In the genomic region with DNA sequence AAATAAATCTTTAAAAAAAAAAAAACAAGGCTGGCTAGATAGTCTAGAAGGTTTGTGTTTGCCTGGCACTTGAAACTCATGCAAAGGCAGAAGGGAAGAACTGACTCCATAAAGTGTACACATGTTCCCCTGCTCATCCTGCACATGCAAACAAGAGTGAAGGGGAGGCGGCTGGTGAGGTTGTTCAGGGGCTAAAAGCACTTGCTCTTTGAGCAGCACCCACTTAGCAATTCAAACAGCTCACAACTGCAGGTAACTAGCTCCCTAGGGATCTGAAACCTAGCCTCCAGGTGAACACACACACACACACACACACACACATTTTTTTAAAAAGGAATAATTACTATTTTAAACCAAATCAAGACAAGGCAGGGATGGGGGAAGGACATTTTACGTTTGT, we compare ENCODE assay signal across 14 mouse cellular contexts. TPM values are rescaled to one million over a fixed set of nuclear protein-coding genes. Genes with fewer than 3 reads are reported as not detected.
DNase-seq lines count a peak whose midpoint lies in the region; ATAC-seq and TF ChIP-seq lines count a peak whose summit lies in the region.
"Had no signal": no experiment of that assay in that cellular context is flagged by ENCODE, and none has a peak within 500 bp of the region (broad histone marks: within the 10 kb centered on the region; RNA-seq: fewer than 3 reads in every experiment).

No protein-coding gene starts in this region.

- H3K36me3 ChIP-seq in hindbrain, embryonic 12.5 days: peaks cover 37% of the 10 kb centered on the region
- H3K36me3 ChIP-seq in hindbrain, embryonic 10.5 days: peaks cover 45% of the 10 kb centered on the region
- peaks cover 30% of the 10 kb centered on the region for H3K36me3 ChIP-seq in lung, embryonic 16.5 days (ENCODE audit: control insufficient read depth, insufficient read depth, low read length)
- peaks cover 37% of the 10 kb centered on the region for H3K36me3 ChIP-seq in limb, embryonic 14.5 days (ENCODE audit: control insufficient read depth, insufficient read depth, low read length)

- H3K27me3 ChIP-seq in hindbrain, embryonic 12.5 days: peaks cover 7% of the 10 kb centered on the region
- peaks cover 16% of the 10 kb centered on the region for H3K27me3 ChIP-seq in hindbrain, embryonic 10.5 days (ENCODE audit: insufficient read depth, poor library complexity, severe bottlenecking)
- no peaks in the 10 kb centered on the region; the same call in 1 of the 2 replicates for H3K27me3 ChIP-seq in lung, embryonic 16.5 days (ENCODE audit: control insufficient read depth, insufficient read depth, low read depth, low read length)
- peaks cover 15% of the 10 kb centered on the region; the same call in 1 of the 2 replicates for H3K27me3 ChIP-seq in limb, embryonic 14.5 days (ENCODE audit: control insufficient read depth, insufficient read depth, low read length)

- TF ChIP-seq CTCF in lung, adult 2 months (IDR thresholded peaks at IDR 0.05; ENCODE audit: insufficient read depth, low read length): no peak

- no peak overlapping the region for H3K4me3 ChIP-seq in hindbrain, embryonic 12.5 days
- H3K4me3 ChIP-seq in hindbrain, embryonic 10.5 days: no peak overlapping the region
- H3K4me3 ChIP-seq in lung, embryonic 16.5 days (ENCODE audit: low read length): no peak overlapping the region
- H3K4me3 ChIP-seq in lung, adult 2 months (replicated peaks; ENCODE audit: extremely low read depth, low read depth, low read length): no peak overlapping the region
- H3K4me3 ChIP-seq in limb, embryonic 14.5 days (replicated peaks; ENCODE audit: low read length): no peak overlapping the region

- TF ChIP-seq POLR2A in lung, adult 2 months (IDR thresholded peaks at IDR 0.05; ENCODE audit: borderline replicate concordance, extremely low read depth, low read depth, low read length): no peak
- TF ChIP-seq POLR2A in limb, embryonic 14.5 days (IDR thresholded peaks at IDR 0.05; ENCODE audit: borderline replicate concordance, extremely low read depth, insufficient read depth, insufficient read length): no peak

- peaks cover 15% of the 10 kb centered on the region for H3K4me1 ChIP-seq in hindbrain, embryonic 12.5 days
- peaks cover 20% of the 10 kb centered on the region for H3K4me1 ChIP-seq in hindbrain, embryonic 10.5 days (replicated peaks)
- H3K4me1 ChIP-seq in lung, embryonic 16.5 days (replicated peaks; ENCODE audit: control insufficient read depth, insufficient read depth, low read length): no peaks in the 10 kb centered on the region
- peaks cover 3% of the 10 kb centered on the region; the same call in 1 of the 2 replicates for H3K4me1 ChIP-seq in lung, adult 2 months (ENCODE audit: control insufficient read depth, insufficient read depth, low read length)
- 0 out of 2 replicates have a peak, but pooled peaks cover 11% of the 10 kb centered on the region for H3K4me1 ChIP-seq in limb, embryonic 14.5 days (ENCODE audit: control insufficient read depth, insufficient read depth, low read length)

- WGBS in hindbrain, embryonic 12.5 days: 35% methylated on average over 2 of the region's 2 CpGs
- 46% methylated on average over 2 of the region's 2 CpGs for WGBS in hindbrain, embryonic 10.5 days
- WGBS in lung, embryonic 16.5 days: 38% methylated on average over 2 of the region's 2 CpGs
- 61% methylated on average over 2 of the region's 2 CpGs for WGBS in lung, adult 2 months
- 40% methylated on average over 2 of the region's 2 CpGs for WGBS in limb, embryonic 14.5 days

- H3K9me3 ChIP-seq in hindbrain, embryonic 12.5 days (replicated peaks): no peaks in the 10 kb centered on the region
- no peaks in the 10 kb centered on the region for H3K9me3 ChIP-seq in hindbrain, embryonic 10.5 days
- no peaks in the 10 kb centered on the region for H3K9me3 ChIP-seq in lung, embryonic 16.5 days (ENCODE audit: control insufficient read depth, low read length)
- no peaks in the 10 kb centered on the region for H3K9me3 ChIP-seq in limb, embryonic 14.5 days (ENCODE audit: control insufficient read depth, low read length)
- H3K9me3 ChIP-seq: liver, embryonic 13.5 days; midbrain, embryonic 15.5 days had no signal

- peak overlapping the region; percentile 65; the same call in 1 of the 2 replicates for H3K4me2 ChIP-seq in hindbrain, embryonic 12.5 days (replicated peaks)
- H3K4me2 ChIP-seq in lung, embryonic 16.5 days (ENCODE audit: low read depth, low read length): peak overlapping the region; percentile 75; the same call in 1 of the 2 replicates
- peak overlapping the region; percentile 93; the same call in 1 of the 2 replicates for H3K4me2 ChIP-seq in limb, embryonic 14.5 days (replicated peaks; ENCODE audit: low read depth, low read length, severe bottlenecking)

- 0 out of 2 replicates have a peak, but pooled peaks have one; percentile 2 for ATAC-seq in hindbrain, embryonic 12.5 days (ENCODE audit: low FRiP score)
- ATAC-seq in lung, embryonic 16.5 days (ENCODE audit: low read depth): no peak
- ATAC-seq in limb, embryonic 14.5 days (ENCODE audit: low FRiP score, low read depth): no peak
- no peak for ATAC-seq in frontal cortex, adult (ENCODE audit: low TSS enrichment)

- H3K27ac ChIP-seq in hindbrain, embryonic 12.5 days: no peak overlapping the region
- H3K27ac ChIP-seq in hindbrain, embryonic 10.5 days: no peak overlapping the region
- no peak overlapping the region for H3K27ac ChIP-seq in lung, embryonic 16.5 days (ENCODE audit: low read length)
- H3K27ac ChIP-seq in limb, embryonic 14.5 days (replicated peaks; ENCODE audit: low read depth, low read length): no peak overlapping the region
- H3K27ac ChIP-seq: liver, embryonic 13.5 days; midbrain, embryonic 15.5 days had no signal

- peak; percentile 7 for DNase-seq in embryo, embryonic 11 days
- no peak for DNase-seq in embryo, embryonic 10 days (ENCODE audit: low spot score)
- DNase-seq in hindbrain, embryonic 10.5 days (ENCODE audit: low spot score): no peak
- no peak for DNase-seq in lung, adult 2 months
- DNase-seq in limb, embryonic 14.5 days (ENCODE audit: low spot score): no peak
- DNase-seq: gastrocnemius, postnatal 25 days; kidney, adult 2 months; liver, embryonic 13.5 days; spleen, adult 18-20 months; thymus, adult 18-20 months had no signal

- no peak overlapping the region for H3K9ac ChIP-seq in hindbrain, embryonic 12.5 days
- no peak overlapping the region for H3K9ac ChIP-seq in lung, embryonic 16.5 days (ENCODE audit: low read length)
- no peak overlapping the region for H3K9ac ChIP-seq in limb, embryonic 14.5 days (ENCODE audit: low read depth, low read length, severe bottlenecking)
- H3K9ac ChIP-seq: liver, embryonic 13.5 days; midbrain, embryonic 15.5 days had no signal

RNA-seq across cellular contexts. Expression of a gene that starts 0.6 kb away (rescaled TPM):
- polyA plus RNA-seq in hindbrain, embryonic 12.5 days (2016; fragmentation: Nextera tagmentation; extraction: Ambion mirVana): 1.4 and 2.1 TPM in 2 replicates
- polyA plus RNA-seq in hindbrain, embryonic 10.5 days (2016; fragmentation: Nextera tagmentation; extraction: Ambion mirVana): 1.1 and 1.5 TPM in 2 replicates
- 2.4 and 2.5 TPM in 2 replicates for polyA plus RNA-seq in lung, embryonic 16.5 days (2015; fragmentation: Nextera tagmentation; extraction: Ambion mirVana)
- polyA plus RNA-seq in lung, adult 2 months (2012; rRNA removed): 3.5 and 5.0 TPM in 2 replicates
- 2.2 and 2.3 TPM in 2 replicates for polyA plus RNA-seq in limb, embryonic 14.5 days (2012; rRNA removed)
- 1.4 and 2.1 TPM in 2 replicates for polyA plus RNA-seq in limb, embryonic 14.5 days (2014; fragmentation: Nextera tagmentation; extraction: Ambion mirVana)

RNA-seq across cellular contexts. Expression of a gene that starts 36.8 kb away (rescaled TPM):
- polyA plus RNA-seq in hindbrain, embryonic 12.5 days (2016; fragmentation: Nextera tagmentation; extraction: Ambion mirVana): 150 and 168 TPM in 2 replicates
- 107 and 119 TPM in 2 replicates for polyA plus RNA-seq in hindbrain, embryonic 10.5 days (2016; fragmentation: Nextera tagmentation; extraction: Ambion mirVana)
- 85.7 and 88.5 TPM in 2 replicates for polyA plus RNA-seq in lung, embryonic 16.5 days (2015; fragmentation: Nextera tagmentation; extraction: Ambion mirVana)
- polyA plus RNA-seq in lung, adult 2 months (2012; rRNA removed): 28.4 and 43.3 TPM in 2 replicates
- polyA plus RNA-seq in limb, embryonic 14.5 days (2012; rRNA removed): 110 and 115 TPM in 2 replicates
- polyA plus RNA-seq in limb, embryonic 14.5 days (2014; fragmentation: Nextera tagmentation; extraction: Ambion mirVana): 79.5 and 102 TPM in 2 replicates
